Mouse (Mus musculus) lung, postnatal 14 days (tissue): ENCODE results near the gene Blm.

Experiments used
- DNase-seq: peaks from one replicate; pipeline ENCODE4 v3.0.0; 2021

Blm gene

GRCm38 (mm10) chr7:80457831-80458343, 77.0 kb downstream of the Blm start:
- no peak for DNase-seq

GRCm38 (mm10) chr7:80457241-80457640, 77.7 kb downstream of the Blm start:
- peak; percentile 53 for DNase-seq

- DNase-seq, result no peak
Measured at GRCm38 (mm10) chr7:80456327-80456726, 78.6 kb downstream of the Blm start.

GRCm38 (mm10) chr7:80455505-80456160, 79.3 kb downstream of the Blm start:
- DNase-seq, result no peak

GRCm38 (mm10) chr7:80454786-80455185, 80.1 kb downstream of the Blm start:
- DNase-seq, result no peak

GRCm38 (mm10) chr7:80453997-80454396, 80.9 kb downstream of the Blm start:
- no peak for DNase-seq

- DNase-seq, result no peak
Measured at GRCm38 (mm10) chr7:80453121-80453520, 81.8 kb downstream of the Blm start.

GRCm38 (mm10) chr7:80452241-80452640, 82.7 kb downstream of the Blm start:
- DNase-seq, result no peak

- no peak for DNase-seq
Measured at GRCm38 (mm10) chr7:80451550-80452232, 83.2 kb downstream of the Blm start.

- no peak for DNase-seq
Measured at GRCm38 (mm10) chr7:80450354-80450753, 84.6 kb downstream of the Blm start.

GRCm38 (mm10) chr7:80449620-80450091, 85.3 kb downstream of the Blm start:
- no peak for DNase-seq

GRCm38 (mm10) chr7:80447336-80447735, 87.6 kb downstream of the Blm start:
- no peak for DNase-seq

- no peak for DNase-seq
Measured at GRCm38 (mm10) chr7:80446221-80446878, 88.6 kb downstream of the Blm start.

- DNase-seq, result peak; percentile 75
Measured at GRCm38 (mm10) chr7:80445492-80445891, 89.4 kb downstream of the Blm start.

GRCm38 (mm10) chr7:80444401-80445249, 90.3 kb downstream of the Blm start:
- DNase-seq, result peak; percentile 51

- no peak for DNase-seq
Measured at GRCm38 (mm10) chr7:80443124-80443523, 91.8 kb downstream of the Blm start.

- DNase-seq, result no peak
Measured at GRCm38 (mm10) chr7:80441986-80442904, 92.7 kb downstream of the Blm start.

GRCm38 (mm10) chr7:80440685-80441084, 94.2 kb downstream of the Blm start:
- DNase-seq, result no peak

GRCm38 (mm10) chr7:80439789-80440488, 95.0 kb downstream of the Blm start:
- no peak for DNase-seq

- no peak for DNase-seq
Measured at GRCm38 (mm10) chr7:80439032-80439760, 95.7 kb downstream of the Blm start.
